Mouse (Mus musculus) ovary, postnatal 36 days (tissue): ENCODE measurements around the gene Cnot3.
"Not testable (repeated sequence)": the region's sequence is repeated elsewhere in the genome, so short reads cannot be mapped to it uniquely, and the experiment has no call there.

ENCODE experiments used
- DNase-seq: peaks from one replicate; pipeline ENCODE4 v3.0.0; 2022; ENCODE audit warnings: low spot score, mixed read lengths

Gene Cnot3

DNA sequence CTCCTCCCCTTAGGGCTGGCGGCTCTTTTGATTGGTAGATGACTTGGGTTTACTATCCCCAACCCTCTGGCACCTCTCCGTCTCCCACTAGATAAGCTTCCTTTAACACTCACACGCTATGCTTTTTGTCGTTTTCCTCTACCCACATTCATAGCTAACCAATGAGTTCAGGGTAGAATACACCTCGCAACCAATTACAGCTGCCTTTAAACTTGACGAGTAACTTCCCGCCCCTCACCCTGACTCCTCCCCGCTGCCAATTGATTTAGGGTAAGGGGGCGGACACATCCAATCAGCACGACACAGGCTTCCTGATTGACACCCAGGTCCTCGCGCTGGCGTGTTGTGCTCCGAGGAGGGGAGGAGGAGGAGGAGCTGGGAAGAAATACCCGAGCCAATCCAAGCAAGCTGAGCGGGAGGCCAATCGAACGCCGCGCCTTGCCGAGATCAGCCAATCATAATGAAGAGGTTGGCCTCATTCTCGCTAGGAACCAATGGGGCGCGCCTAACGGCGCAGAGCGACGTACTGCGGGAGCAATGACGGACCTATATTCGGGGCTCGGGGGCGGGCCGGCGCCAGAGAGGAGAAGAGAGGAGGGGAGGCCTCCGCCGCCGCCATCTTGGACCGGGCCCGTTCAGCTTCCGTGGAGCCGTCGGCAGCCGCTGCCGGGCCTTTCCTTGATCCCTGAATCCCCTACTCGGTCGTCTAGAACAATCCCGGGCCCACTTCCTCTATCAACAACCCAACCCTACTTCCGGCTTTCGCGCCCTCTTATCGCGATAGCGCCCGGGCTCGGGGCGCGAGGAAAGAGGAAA, at the start of gene Cnot3:
Gene Cnot3 (plus strand): TSS at position 597 of the 816 bp plus-strand sequence.
- peak; percentile 96 for DNase-seq

DNA sequence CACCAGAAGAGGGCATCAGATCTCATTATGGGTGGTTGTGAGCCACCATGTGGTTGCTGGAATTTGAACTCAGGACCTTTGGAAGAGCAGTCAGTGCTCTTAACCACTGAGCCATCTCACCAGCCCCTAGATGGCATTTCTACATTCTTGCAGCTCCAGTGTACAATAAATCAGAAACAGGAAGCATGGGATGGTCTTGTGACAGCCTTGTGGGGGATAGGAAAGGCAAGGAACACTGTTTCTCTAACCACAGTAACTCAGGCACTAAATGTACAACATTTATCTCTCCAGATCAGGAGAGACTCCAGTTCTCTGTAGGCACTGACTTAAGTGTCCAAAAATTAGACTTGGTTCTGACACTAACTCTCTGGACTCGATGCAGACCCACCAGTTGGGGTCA, 47.3 kb upstream of the Cnot3 start:
- DNase-seq = not testable (repeated sequence)

DNA sequence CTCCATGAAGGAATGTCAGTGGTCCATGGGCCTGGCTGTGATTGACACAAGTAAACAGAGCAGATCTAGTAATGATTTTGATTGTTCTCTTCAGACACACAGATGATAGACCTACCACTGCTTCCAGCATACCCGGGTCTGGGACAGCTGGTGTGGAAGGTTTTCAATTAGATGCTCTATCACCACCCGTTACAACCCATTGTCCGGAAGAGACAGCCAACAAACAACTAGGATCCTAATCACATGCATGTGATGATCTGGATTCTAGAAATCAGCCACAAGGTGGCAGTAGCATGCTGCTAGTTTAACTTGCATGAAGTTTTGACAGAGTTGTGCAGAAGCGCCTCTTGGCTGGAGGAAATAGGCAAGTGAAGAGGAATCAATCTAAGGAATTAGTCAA, 43.9 kb upstream of the Cnot3 start:
- DNase-seq = peak; percentile 23

DNA sequence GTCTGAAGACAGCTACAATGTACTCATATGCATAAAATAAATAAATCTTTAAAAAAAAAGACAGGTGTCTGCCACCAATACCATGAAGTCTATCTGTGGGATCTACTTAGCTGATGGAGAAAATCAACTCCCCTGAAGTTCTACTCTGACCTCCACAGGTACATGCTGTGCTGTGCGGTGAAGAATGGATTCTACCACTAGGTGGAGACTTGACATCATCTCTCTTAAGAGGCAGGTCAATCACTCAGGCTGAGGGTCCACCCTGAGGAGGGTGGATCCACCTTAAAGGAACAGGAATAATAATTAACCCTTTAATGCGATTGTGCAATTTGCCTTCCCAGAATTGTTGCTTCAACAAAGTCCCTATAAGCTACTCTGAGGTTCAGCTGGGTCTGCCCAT, 38.3 kb upstream of the Cnot3 start:
- DNase-seq = no peak

DNA sequence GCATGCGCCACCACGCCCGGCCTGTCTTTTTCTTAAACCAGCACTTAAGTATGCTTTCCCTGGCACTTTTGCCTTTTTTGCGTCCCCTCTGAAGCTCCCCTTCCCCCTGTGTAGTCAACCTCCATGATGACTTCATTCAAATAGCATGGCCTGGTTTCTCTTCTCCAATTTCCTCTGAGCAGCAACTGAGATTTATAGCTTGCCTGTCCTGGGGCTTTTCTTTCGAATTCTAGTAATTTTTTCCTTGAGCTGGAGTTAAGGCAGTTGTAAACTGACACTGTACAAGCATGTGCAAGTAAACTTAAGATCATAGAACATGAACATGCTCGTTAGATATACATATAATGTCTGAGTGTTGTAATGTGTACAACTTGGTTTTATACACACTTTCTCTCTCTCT, 37.7 kb upstream of the Cnot3 start:
- DNase-seq = no peak

DNA sequence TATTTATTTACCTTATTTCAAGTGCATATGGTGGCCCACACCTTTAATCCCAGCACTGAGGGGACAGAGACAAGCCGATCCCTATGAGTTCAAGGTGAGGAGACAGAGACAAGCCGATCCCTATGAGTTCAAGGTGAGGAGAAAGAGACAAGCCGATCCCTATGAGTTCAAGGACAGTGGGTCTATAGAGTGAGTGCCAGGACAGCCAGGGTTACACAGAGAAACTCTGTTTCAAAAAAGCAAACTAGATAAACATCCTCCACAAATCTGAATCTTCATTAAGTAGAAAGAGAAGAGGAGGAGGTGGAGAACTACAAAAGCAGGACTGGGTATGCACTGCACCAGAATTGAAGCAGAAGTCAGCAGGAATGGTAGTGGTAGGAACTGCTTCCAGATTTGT, 36.4 kb upstream of the Cnot3 start:
- no peak for DNase-seq

DNA sequence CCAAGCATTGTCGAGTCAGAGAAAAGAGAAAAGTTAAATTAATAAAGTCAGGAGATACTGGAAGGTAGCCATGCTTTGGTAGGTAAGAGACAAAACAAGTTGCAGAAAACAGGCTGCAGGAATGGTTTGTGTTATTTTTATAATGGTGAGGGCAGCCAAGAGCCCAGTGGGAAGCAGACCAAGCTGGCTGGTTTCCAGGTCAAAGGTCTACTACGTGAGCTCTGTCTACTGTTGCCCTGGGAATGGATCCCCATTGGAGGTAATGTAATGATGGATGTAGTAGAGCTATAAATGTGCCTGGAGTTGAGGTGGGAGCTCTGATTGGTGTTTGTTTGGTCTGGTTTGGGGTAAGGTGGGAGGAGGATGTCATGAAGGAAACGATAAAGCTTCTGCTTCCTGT, 36.0 kb upstream of the Cnot3 start:
- DNase-seq = peak; percentile 57

DNA sequence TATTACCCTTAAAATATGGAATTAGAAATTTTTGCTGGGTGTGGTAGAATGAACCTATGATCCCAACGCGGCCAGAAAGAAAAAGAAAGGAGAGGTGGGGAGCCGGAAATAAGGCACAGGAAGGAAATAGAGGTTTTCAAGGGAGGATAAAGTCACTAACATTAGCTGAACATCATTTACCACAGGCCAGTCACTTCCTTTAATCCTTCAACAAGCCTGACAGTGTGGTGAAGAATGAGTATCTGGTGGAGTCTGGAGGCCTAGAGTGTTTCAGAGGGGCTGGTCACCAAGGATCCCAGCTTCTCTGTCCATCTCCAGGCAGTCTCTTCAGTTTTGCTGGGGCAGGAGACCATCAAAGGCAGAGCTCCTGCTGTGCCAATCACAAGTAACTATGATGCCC, 34.6 kb upstream of the Cnot3 start:
- no peak for DNase-seq

DNA sequence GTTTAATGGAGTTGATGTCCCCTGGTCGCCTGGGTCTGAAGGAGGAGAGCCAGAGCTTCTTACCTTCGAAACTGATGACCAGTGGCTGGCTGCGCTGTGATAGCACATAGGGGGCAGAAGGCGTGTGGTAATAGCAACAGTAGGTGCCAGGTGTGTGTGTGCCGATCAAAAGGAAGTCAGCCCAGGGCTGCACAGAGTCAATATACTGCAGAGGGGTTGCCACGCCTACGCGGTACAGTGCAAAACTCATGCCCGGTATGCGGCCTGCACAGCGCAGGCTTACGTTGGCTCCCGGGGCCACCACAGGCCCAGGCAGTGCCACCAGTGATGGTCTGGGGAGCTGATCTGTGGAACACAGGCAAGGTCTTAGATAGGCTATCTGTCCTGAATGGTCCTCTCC, 34.1 kb upstream of the Cnot3 start:
- DNase-seq = no peak

DNA sequence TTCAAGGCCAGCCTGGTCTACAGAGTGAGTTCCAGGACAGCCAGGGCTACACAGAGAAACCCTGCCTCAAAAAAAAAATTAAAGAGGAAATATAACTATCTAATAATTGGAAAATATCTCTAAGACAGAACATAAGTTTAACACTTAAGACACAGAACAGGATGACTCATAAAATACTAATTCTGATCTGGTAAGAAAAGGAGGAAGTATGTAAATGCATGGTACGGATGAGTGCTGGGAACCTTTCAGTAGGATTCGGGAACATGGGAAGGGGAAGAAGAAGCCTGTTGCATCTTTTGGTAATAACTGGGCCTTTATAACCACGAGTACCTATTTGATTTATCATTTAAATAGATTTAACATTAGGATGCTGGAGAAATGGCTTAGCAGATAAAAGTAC, 31.0 kb upstream of the Cnot3 start:
- DNase-seq = no peak

DNA sequence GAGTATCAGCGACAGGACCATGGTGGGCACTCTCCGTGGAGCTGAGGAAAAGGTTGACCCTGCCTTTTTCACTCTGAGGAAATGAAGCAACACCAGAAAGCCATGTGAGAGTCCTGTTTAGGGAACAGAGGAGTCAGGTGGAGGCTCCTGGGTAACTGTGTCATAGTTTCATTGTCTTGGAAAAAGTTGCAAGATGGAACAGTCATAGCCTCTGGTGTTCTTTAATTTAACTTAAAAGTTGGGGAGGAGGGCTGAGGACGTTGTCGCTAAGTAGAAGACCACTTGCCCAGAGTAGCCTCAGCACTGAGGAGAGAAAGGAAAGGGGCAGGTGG, 29.0 kb upstream of the Cnot3 start, which contains the start of gene Oscar:
Gene Oscar (minus strand): TSS at position 101 of the 332 bp plus-strand sequence.
- no peak for DNase-seq

DNA sequence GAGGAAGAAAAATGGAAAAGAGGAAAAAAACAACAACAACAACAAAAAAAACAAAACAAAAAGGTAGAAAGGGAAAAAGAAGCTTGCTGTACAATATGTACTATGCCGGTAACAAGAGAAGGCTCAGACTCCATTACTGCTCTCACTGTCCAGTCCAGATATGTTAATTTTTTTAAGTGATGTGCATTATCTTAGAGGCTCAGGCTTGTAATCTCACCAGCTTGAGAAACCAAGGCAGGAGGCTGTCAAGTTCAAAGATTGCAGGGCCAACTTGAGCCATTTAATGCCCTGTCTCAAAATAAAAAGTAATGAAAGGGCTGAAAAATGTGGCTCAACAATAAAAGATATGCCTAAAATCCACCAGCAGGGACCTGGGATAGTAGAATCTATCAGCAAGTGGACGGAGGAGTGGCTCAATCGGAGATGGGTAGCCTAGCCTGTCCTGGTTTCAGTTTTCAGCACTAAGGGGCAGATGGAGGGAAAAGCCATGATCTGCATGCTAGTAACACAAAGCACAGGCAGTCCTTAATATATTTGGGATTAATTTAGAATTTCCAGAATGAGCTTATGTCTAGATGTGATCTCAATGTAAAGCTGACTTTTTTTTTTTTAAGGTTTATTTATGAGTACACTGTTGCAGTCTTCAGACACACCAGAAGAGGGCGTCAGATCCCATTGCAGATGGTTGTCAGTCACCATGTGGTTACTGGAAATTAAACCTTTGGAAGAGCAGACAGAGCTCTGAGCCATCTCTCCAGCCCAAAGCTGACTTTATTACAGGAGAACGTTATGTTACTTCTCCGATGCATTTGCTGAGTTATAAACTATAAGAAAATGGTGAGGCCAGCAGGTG, 28.5 kb upstream of the Cnot3 start:
- DNase-seq = no peak

DNA sequence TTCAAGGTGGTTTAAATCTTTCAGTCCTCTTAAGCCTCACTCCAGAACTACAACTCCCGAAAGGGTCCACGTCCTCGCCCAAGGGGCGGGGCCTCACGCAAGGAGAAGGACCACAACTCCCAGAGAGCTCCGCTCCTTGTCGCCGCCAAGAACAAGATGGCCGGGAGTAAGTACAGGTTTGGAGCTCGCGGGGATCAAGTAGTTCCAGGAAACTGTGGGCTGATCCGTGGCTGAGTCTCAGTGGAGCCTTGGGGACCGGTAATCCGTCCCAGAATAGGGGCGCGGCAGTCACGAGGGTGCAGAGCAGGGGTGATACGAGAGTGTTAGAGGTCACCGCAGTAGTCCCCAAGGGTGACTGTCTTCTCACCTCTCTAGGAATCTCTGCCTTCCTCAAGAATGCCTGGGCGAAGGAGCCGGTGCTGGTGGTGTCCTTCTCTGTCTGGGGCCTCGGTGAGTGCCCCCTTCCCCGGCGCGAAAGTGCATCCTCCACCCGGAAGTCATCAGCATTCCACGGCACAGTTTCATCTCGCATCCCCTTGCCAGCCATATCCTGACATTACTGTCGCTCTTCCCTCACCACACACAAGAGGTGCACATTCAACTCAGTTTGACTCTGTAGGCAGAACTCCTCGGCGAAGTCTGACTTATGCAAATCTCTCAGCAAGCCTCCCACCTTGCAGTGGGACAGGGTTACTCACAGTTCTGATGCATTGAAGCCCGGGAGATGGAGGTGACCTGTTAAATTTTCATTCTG, 27.6 kb upstream of the Cnot3 start, which contains the start of gene Ndufa3:
Gene Ndufa3 (plus strand): TSS at position 132 of the 754 bp plus-strand sequence.
- DNase-seq = peak; percentile 85

DNA sequence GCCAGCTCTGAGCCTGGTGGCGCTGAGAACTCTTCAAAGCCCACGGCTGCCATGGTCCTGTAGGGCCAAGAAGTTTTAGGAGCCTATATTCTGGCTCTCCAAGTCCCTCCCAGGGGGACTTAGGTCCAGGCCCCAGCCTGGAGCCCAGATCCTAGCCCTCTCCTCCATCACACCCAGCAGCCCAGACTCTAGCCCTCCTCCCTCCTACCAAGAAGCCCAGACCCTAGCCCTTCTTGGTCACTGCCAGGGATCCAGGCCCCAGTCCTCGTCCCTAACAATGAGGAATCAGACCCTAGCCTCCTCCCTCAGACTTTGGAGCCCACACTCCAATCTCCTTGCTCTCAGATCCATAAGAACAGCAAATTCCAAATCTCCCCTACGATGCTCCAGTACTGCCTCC, 16.0 kb upstream of the Cnot3 start:
- no peak for DNase-seq

DNA sequence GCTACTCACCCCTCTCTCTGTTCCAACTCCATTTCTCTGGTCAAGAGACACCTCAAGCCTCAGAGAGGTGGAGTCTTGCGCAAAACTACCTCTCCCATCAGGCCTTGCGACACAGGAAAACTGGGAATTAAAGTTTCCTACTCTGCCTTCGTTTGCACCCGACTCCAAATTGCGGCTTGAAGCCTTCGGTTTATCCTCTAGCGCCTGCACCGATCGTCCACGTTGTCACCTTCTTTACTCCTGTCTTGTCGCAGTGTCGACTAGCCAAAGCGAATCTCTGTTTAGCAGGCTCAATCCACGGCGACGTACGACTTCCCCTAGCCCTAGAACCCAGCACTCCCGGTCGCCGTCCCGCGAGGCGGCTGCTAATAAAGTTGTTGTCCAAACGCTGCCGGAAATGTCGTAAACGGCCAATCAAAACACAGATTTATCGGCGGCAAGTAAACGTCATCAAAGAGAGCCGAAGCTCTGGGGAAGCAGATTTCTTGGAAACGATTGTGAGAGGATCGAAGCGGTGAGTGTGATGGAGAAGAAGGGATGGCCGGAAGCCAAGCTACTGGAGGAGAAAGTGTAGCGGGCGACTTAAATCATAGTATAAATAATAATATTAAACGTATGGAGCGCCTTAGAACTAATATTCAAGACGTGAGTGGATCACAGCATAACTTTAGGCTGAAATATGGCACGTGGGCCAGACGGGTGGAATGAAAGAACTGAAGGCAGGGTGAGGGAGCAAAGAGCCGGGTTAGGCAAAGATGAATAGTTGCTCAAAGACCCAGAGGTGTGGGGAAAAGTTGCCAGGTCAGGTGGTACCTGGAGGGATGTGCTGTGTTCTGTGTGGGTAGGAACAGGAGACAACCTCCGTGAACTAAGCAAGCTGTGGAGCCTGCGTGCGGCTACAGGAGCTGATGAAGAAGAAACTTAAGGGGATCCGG, 15.3 kb upstream of the Cnot3 start, which contains the start of the genes Tfpt and Prpf31:
Gene Tfpt (minus strand): TSS at position 387 of the 935 bp plus-strand sequence.
Gene Prpf31 (plus strand): TSS at position 443 of the 935 bp plus-strand sequence.
- DNase-seq = peak; percentile 88

DNA sequence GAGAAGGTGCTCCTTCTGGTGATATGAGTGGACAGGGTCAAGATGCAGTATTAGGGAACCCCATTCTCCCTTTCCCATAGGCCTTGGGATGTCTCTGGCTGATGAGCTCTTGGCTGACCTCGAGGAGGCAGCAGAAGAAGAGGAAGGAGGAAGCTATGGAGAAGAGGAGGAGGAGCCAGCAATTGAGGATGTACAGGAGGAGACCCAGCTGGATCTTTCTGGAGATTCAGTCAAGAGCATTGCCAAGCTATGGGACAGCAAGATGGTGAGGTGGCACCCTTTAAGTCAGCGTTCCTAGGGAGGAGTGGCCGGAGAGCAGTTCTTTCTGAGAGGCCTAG, 14.6 kb upstream of the Cnot3 start:
- no peak for DNase-seq

DNA sequence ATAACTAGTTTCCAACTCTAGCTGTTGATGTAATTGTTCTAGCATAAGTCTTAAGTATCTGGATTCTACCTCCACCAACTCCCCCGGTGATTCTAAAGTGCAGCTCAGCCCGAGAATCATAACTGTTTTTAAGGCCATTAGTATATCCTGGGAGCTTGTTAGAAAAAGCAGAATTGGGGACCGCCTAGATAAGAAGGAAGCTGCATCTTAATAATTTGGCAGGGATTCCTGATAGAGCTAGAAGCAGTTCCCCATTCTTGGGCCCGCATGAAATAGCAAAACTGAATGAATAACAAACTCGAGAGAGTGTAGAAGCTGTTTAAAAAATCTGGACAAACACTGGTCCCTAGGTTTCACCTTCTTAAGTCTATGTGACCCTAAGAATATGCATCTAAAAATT, 1.7 kb upstream of the Cnot3 start:
- DNase-seq = no peak

DNA sequence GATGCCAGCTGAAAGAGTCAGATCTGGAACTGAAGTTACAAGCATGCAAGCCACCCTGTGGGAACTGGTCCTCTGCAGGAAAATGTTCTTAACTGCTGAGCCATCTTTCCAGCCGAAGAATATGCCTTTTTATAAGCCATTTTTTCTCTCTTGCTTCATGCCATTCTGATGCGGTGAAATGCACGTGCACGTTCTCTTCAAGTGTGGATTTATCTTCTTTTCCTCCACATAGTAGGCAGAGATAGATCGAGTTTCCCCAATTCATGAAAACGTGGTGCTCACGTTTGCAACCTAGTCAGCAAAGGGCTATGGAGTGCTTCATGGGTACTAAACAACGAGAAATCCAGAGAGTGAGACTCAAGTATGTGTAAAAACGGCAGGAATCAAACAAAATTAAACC, 1.2 kb upstream of the Cnot3 start:
- DNase-seq = no peak

DNA sequence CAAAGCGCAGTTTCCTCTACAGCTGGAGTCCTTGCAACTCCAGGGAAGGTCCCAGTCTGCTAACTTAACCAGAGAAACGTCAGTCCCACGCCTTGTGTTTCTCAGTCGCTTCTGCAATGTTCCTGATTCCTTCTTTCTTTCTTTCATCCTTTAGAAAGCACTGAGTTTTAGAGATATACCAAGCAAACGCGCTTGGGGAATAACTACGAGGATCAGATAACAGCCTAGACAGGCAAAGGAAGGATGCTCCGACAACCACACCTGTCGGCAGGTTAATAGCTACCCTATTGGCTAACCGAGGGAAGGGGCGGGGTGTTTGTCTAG, 758 bp upstream of the Cnot3 start:
- DNase-seq = peak; percentile 82

DNA sequence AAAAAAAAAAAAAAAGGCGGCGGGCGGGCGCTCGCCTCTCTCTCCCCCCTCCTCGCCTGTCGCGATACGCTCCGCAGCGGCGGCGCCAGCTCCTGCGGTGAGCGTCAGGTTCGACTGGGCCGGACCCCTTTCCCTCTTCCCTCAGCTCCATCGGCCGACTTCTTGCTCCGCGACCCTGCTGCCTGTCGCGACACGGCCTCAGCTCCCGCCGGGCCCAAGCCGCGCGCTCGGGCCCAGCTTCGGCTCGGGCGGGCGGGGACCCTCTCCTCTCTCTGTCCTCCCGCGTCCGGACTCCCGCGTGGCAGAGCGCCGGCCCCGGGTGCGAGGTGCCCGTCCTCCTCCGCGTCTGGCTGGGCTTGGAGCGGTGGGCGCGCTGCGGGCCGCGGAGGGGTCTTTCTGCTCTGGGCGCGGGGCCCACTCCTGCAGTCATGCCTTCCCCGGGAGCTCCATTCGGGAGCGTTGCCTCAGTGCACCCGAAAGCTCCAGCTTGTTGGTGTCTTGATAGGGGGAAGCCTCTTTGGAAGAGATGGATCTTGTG, 489 bp downstream of the Cnot3 start:
- no peak for DNase-seq

DNA sequence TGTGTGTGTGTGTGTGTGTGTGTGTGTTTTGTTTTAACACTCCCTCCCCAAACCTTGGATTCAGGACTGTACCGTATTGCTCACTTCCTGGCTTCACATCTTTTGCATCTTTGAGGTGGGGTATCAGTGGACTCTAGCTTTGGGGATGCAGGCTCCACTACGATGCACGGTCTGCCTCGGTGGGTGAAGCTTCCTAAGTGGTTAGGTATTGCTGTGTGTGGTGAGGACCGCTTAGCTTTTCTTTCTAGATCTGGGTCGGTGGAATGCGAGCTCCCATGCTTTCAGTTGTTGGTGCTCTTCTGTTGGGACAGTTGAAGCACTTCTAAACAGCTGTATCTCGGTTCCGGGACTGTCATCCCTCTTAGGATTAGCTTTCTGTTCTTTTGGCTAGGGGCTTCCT, 1.1 kb downstream of the Cnot3 start:
- no peak for DNase-seq
